Mouse (Mus musculus): ENCODE data around the gene Abca4. TPM values are rescaled to one million over a fixed set of nuclear protein-coding genes. Genes with fewer than 3 reads are reported as not detected.

Gene Abca4
- polyA plus RNA-seq, 1 experiment: not detected

- TF ChIP-seq CTCF (IDR thresholded peaks at IDR 0.05; ENCODE audit: control insufficient read depth, insufficient read depth, low read length) (no peak), POLR2A (IDR thresholded peaks at IDR 0.05; ENCODE audit: borderline replicate concordance, control insufficient read depth, low read depth, low read length) (no peak)
- no peaks in the 10 kb centered on the region for H3K4me1 ChIP-seq (ENCODE audit: control insufficient read depth, insufficient read depth, low read length)
- WGBS: 85% methylated on average over 6 of the region's 6 CpGs
- H3K27ac ChIP-seq (ENCODE audit: control insufficient read depth, insufficient read depth, low read depth, low read length, poor library complexity): no peak overlapping the region
- H3K4me3 ChIP-seq (replicated peaks; ENCODE audit: control insufficient read depth, low read depth, low read length): no peak overlapping the region
Measured at GRCm38 (mm10) chr3:122176018-122176417, 131.8 kb downstream of the Abca4 start.

- no peak overlapping the region for H3K27ac ChIP-seq (ENCODE audit: control insufficient read depth, insufficient read depth, low read depth, low read length, poor library complexity)
- 77% methylated on average over 8 of the region's 8 CpGs for WGBS
- TF ChIP-seq POLR2A (IDR thresholded peaks at IDR 0.05; ENCODE audit: borderline replicate concordance, control insufficient read depth, low read depth, low read length) (no peak), CTCF (IDR thresholded peaks at IDR 0.05; ENCODE audit: control insufficient read depth, insufficient read depth, low read length) (no peak)
- no peaks in the 10 kb centered on the region for H3K4me1 ChIP-seq (ENCODE audit: control insufficient read depth, insufficient read depth, low read length)
- H3K4me3 ChIP-seq (replicated peaks; ENCODE audit: control insufficient read depth, low read depth, low read length): no peak overlapping the region
Measured at GRCm38 (mm10) chr3:122176706-122177390, 132.6 kb downstream of the Abca4 start.

- H3K4me1 ChIP-seq (ENCODE audit: control insufficient read depth, insufficient read depth, low read length): no peaks in the 10 kb centered on the region
- no peak overlapping the region for H3K27ac ChIP-seq (ENCODE audit: control insufficient read depth, insufficient read depth, low read depth, low read length, poor library complexity)
- H3K4me3 ChIP-seq (replicated peaks; ENCODE audit: control insufficient read depth, low read depth, low read length): no peak overlapping the region
- WGBS: 85% methylated on average over 11 of the region's 11 CpGs
- TF ChIP-seq POLR2A (IDR thresholded peaks at IDR 0.05; ENCODE audit: borderline replicate concordance, control insufficient read depth, low read depth, low read length) (no peak), CTCF (IDR thresholded peaks at IDR 0.05; ENCODE audit: control insufficient read depth, insufficient read depth, low read length) (no peak)
Measured at GRCm38 (mm10) chr3:122184109-122184508, 139.9 kb downstream of the Abca4 start.

GRCm38 (mm10) chr3:122186975-122187374 is 142.7 kb downstream of the Abca4 start:
- Histone ChIP-seq H3K4me1 (ENCODE audit: control insufficient read depth, insufficient read depth, low read length) (no peaks in the 10 kb centered on the region), H3K4me3 (replicated peaks; ENCODE audit: control insufficient read depth, low read depth, low read length) (no peak overlapping the region), H3K27ac (ENCODE audit: control insufficient read depth, insufficient read depth, low read depth, low read length, poor library complexity) (no peak overlapping the region)
- TF ChIP-seq POLR2A (IDR thresholded peaks at IDR 0.05; ENCODE audit: borderline replicate concordance, control insufficient read depth, low read depth, low read length) (no peak), CTCF (IDR thresholded peaks at IDR 0.05; ENCODE audit: control insufficient read depth, insufficient read depth, low read length) (no peak)
- 8% methylated on average over 1 of the region's 1 CpGs for WGBS

GRCm38 (mm10) chr3:122196621-122197298 is 152.5 kb downstream of the Abca4 start:
- H3K27ac ChIP-seq (ENCODE audit: control insufficient read depth, insufficient read depth, low read depth, low read length, poor library complexity): no peak overlapping the region
- 80% methylated on average over 4 of the region's 4 CpGs for WGBS
- peaks cover 4% of the 10 kb centered on the region for H3K4me1 ChIP-seq (ENCODE audit: control insufficient read depth, insufficient read depth, low read length)
- TF ChIP-seq CTCF (IDR thresholded peaks at IDR 0.05; ENCODE audit: control insufficient read depth, insufficient read depth, low read length) (no peak), POLR2A (IDR thresholded peaks at IDR 0.05; ENCODE audit: borderline replicate concordance, control insufficient read depth, low read depth, low read length) (no peak)
- H3K4me3 ChIP-seq (replicated peaks; ENCODE audit: control insufficient read depth, low read depth, low read length): no peak overlapping the region

- Histone ChIP-seq H3K4me1 (ENCODE audit: control insufficient read depth, insufficient read depth, low read length) (peaks cover 4% of the 10 kb centered on the region), H3K4me3 (replicated peaks; ENCODE audit: control insufficient read depth, low read depth, low read length) (no peak overlapping the region), H3K27ac (ENCODE audit: control insufficient read depth, insufficient read depth, low read depth, low read length, poor library complexity) (no peak overlapping the region)
- TF ChIP-seq CTCF (IDR thresholded peaks at IDR 0.05; ENCODE audit: control insufficient read depth, insufficient read depth, low read length): no peak
- TF ChIP-seq POLR2A (IDR thresholded peaks at IDR 0.05; ENCODE audit: borderline replicate concordance, control insufficient read depth, low read depth, low read length): no peak
- 49% methylated on average over 2 of the region's 2 CpGs for WGBS
Measured at GRCm38 (mm10) chr3:122198532-122198931, 154.3 kb downstream of the Abca4 start.

- Histone ChIP-seq H3K4me1 (ENCODE audit: control insufficient read depth, insufficient read depth, low read length) (peaks cover 4% of the 10 kb centered on the region), H3K4me3 (replicated peaks; ENCODE audit: control insufficient read depth, low read depth, low read length) (no peak overlapping the region), H3K27ac (ENCODE audit: control insufficient read depth, insufficient read depth, low read depth, low read length, poor library complexity) (no peak overlapping the region)
- TF ChIP-seq POLR2A (IDR thresholded peaks at IDR 0.05; ENCODE audit: borderline replicate concordance, control insufficient read depth, low read depth, low read length) (no peak), CTCF (IDR thresholded peaks at IDR 0.05; ENCODE audit: control insufficient read depth, insufficient read depth, low read length) (no peak)
- WGBS: 12% methylated on average over 8 of the region's 8 CpGs
Measured at GRCm38 (mm10) chr3:122198966-122199381, 154.7 kb downstream of the Abca4 start.

- WGBS: 79% methylated on average over 4 of the region's 4 CpGs
- Histone ChIP-seq H3K4me3 (replicated peaks; ENCODE audit: control insufficient read depth, low read depth, low read length) (no peak overlapping the region), H3K27ac (ENCODE audit: control insufficient read depth, insufficient read depth, low read depth, low read length, poor library complexity) (no peak overlapping the region), H3K4me1 (ENCODE audit: control insufficient read depth, insufficient read depth, low read length) (peaks cover 4% of the 10 kb centered on the region)
- TF ChIP-seq CTCF (IDR thresholded peaks at IDR 0.05; ENCODE audit: control insufficient read depth, insufficient read depth, low read length) (no peak), POLR2A (IDR thresholded peaks at IDR 0.05; ENCODE audit: borderline replicate concordance, control insufficient read depth, low read depth, low read length) (no peak)
Measured at GRCm38 (mm10) chr3:122199600-122199999, 155.4 kb downstream of the Abca4 start.

Measured in bone marrow, adult 2 months (tissue).